Mouse (Mus musculus) embryo, embryonic 11.5 days (tissue): ENCODE results near the gene Sec22b.
A peak's percentile ranks its signal among the peaks of the same experiment; 100 is the strongest.

Experiments used
- DNase-seq: peaks from one replicate; pipeline ENCODE4 v3.0.0-alpha.2; 2012; ENCODE audit warnings: low read depth, low spot score

The Sec22b gene

GRCm38 (mm10) chr3:97940511-97941204 is 39.7 kb downstream of the Sec22b start:
- no peak for DNase-seq

- DNase-seq, result no peak
Observed at GRCm38 (mm10) chr3:97941440-97942259, 40.7 kb downstream of the Sec22b start.

- DNase-seq, result no peak
Observed at GRCm38 (mm10) chr3:97942260-97942950, 41.4 kb downstream of the Sec22b start.

GRCm38 (mm10) chr3:97944462-97944861 is 43.5 kb downstream of the Sec22b start:
- DNase-seq, result no peak

GRCm38 (mm10) chr3:97946439-97946838 is 45.4 kb downstream of the Sec22b start:
- no peak for DNase-seq

- DNase-seq, result no peak
Observed at GRCm38 (mm10) chr3:97948518-97948917, 47.5 kb downstream of the Sec22b start.

GRCm38 (mm10) chr3:97949946-97950345 is 49.0 kb downstream of the Sec22b start:
- DNase-seq, result no peak

- DNase-seq, result no peak
Observed at GRCm38 (mm10) chr3:97951134-97951533, 50.1 kb downstream of the Sec22b start.

GRCm38 (mm10) chr3:97953196-97953595 is 52.2 kb downstream of the Sec22b start:
- no peak for DNase-seq

- DNase-seq, result no peak
Observed at GRCm38 (mm10) chr3:97956322-97956721, 55.3 kb downstream of the Sec22b start.

GRCm38 (mm10) chr3:97956926-97957325 is 55.9 kb downstream of the Sec22b start:
- DNase-seq, result no peak

GRCm38 (mm10) chr3:97960783-97961594 is 60.0 kb downstream of the Sec22b start:
- DNase-seq, result no peak

GRCm38 (mm10) chr3:97961962-97962361 is 61.0 kb downstream of the Sec22b start:
- DNase-seq, result no peak

- DNase-seq, result peak; percentile 29
Observed at GRCm38 (mm10) chr3:97964878-97965353, 63.9 kb downstream of the Sec22b start.

- no peak for DNase-seq
Observed at GRCm38 (mm10) chr3:97967627-97968026, 66.6 kb downstream of the Sec22b start.

- DNase-seq, result no peak
Observed at GRCm38 (mm10) chr3:97968191-97968590, 67.2 kb downstream of the Sec22b start.

- DNase-seq, result no peak
Observed at GRCm38 (mm10) chr3:97969019-97969418, 68.0 kb downstream of the Sec22b start.

GRCm38 (mm10) chr3:97971117-97971516 is 70.1 kb downstream of the Sec22b start:
- DNase-seq, result no peak

- no peak for DNase-seq
Observed at GRCm38 (mm10) chr3:97972200-97972599, 71.2 kb downstream of the Sec22b start.

- DNase-seq, result no peak
Observed at GRCm38 (mm10) chr3:97972707-97973106, 71.7 kb downstream of the Sec22b start.
